Mouse (Mus musculus) liver, embryonic 13.5 days (tissue): Measurements from ENCODE around the gene Tnfrsf13c. TPM values are rescaled to one million over a fixed set of nuclear protein-coding genes. Genes with fewer than 3 reads are reported as not detected.
A peak's percentile ranks its signal among the peaks of the same experiment; 100 is the strongest.

Source experiments
- ATAC-seq: fragments of 200-750 bp; cut with Nextera tagmentation; 2 replicates; pipeline ENCODE4 v1.8.0; 2017; ENCODE audit warnings: low read depth, mild to moderate bottlenecking, moderate number of reproducible peaks, moderate library complexity
- DNase-seq: peaks from one replicate; pipeline ENCODE4 v3.0.0; 2022
- H3K27ac ChIP-seq: fragments of 300-500 bp; sonication (generic); 2 replicates; pipeline ENCODE4 v1.5.1; 2015; ENCODE audit warnings: moderate library complexity, mild to moderate bottlenecking, inconsistent platforms
- H3K27me3 ChIP-seq: fragments of 300-500 bp; sonication (generic); 2 replicates; pipeline ENCODE4 v1.6.1; 2015; ENCODE audit warnings: mild to moderate bottlenecking, inconsistent platforms
- H3K36me3 ChIP-seq: fragments of 300-500 bp; sonication (generic); 2 replicates; pipeline ENCODE4 v1.6.1; 2015; ENCODE audit warnings: mild to moderate bottlenecking, inconsistent platforms
- H3K4me1 ChIP-seq: fragments of 300-500 bp; sonication (generic); replicated peaks from 2 replicates; pipeline ENCODE4 v1.6.1; 2015; ENCODE audit warnings: inconsistent platforms
- H3K4me2 ChIP-seq: fragments of 300-500 bp; sonication (generic); 2 replicates; pipeline ENCODE4 v1.6.1; 2015; ENCODE audit warnings: inconsistent platforms, mild to moderate bottlenecking, moderate library complexity
- H3K4me3 ChIP-seq: fragments of 300-500 bp; sonication (generic); replicated peaks from 2 replicates; pipeline ENCODE4 v1.5.1; 2015; ENCODE audit warnings: mild to moderate bottlenecking, inconsistent platforms
- H3K9ac ChIP-seq: fragments of 300-500 bp; sonication (generic); 2 replicates; pipeline ENCODE4 v1.6.1; 2015; ENCODE audit warnings: mild to moderate bottlenecking, inconsistent platforms
- H3K9me3 ChIP-seq: fragments of 300-500 bp; sonication (generic); replicated peaks from 2 replicates; pipeline ENCODE4 v1.6.1; 2016; ENCODE audit warnings: inconsistent platforms
- WGBS: fragments of 180-500 bp; shearing (Covaris S2); methylation state at CpG from one replicate; pipeline ENCODE4 v1.1.7; 2015; ENCODE audit not compliant: insufficient replicate concordance; 5-methylcytosine and 5-hydroxymethylcytosine counted together
- microRNA counts: library from miRNA; unstranded; fragments of <30 nt; microRNA quantifications from one replicate; lab custom pipeline; 2016
- microRNA-seq: library from miRNA; unstranded; fragments of <30 nt; microRNA quantifications from one replicate; pipeline ENCODE4, GENCODE M21; 2016
- polyA plus RNA-seq: library from polyadenylated mRNA; unstranded; fragments of >200 nt; fragmentation: Nextera tagmentation; extraction: Ambion mirVana; gene quantifications from 2 replicates; pipeline ENCODE4 v1.2.1, GENCODE M21; 2015

Gene Tnfrsf13c
- polyA plus RNA-seq, 1 experiment from 2014 or later = 0.38 TPM

DNA sequence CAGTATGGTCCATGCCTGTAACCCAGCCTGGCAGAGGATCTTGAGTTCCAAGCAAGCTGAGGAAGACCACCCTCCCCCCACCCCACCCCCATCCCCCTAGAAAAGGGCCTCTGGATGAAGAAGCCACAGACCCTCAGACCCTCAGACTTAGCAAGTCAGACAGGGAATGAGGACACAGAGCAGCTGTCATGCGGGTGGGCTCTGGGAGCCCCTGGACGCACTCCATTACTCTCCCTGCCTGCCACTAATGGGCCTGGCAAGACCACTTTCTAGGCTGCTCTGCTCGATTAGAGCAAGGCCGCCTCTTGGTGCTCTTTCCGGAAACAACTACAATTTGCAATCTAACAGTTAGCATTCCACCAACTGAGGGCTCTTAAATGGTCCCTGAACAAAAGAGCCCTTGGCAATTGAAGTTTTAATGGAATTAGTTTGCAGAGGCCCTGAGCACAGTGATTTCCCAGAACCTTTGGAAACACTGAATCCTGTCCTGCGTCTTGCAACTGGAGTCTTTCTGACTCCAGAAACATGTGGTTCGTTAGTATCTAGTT, 46.4 kb downstream of the Tnfrsf13c start:
- H3K27me3 ChIP-seq = no peaks in the 10 kb centered on the region

DNA sequence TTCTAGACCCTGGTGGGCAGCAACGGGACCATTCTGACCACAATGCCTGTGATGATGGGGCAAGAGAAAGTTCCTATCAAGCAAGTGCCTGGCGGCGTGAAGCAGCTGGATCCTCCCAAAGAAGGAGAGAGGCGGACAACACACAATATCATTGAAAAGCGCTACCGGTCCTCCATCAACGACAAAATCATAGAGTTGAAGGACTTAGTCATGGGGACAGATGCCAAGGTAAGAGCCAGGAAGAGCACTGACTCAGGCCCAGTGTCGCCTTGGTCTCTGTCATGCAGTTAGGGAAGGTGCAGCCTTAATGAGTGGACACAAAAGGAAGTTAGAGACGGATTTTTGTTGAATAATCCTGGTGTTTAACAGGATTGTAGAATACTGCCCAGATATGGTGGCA, 49.1 kb downstream of the Tnfrsf13c start:
- H3K4me3 ChIP-seq = no peak overlapping the region

More for the DNA sequence above, 46.4 kb downstream of the Tnfrsf13c start:
- Histone ChIP-seq H3K9me3 (peaks cover 9% of the 10 kb centered on the region), H3K4me2 (no peak overlapping the region), H3K4me1 (peaks cover 8% of the 10 kb centered on the region), H3K9ac (no peak overlapping the region), H3K27ac (no peak overlapping the region), H3K4me3 (no peak overlapping the region), H3K36me3 (peaks cover 95% of the 10 kb centered on the region)
- DNase-seq (no peak), ATAC-seq (no peak)
- WGBS = 88% methylated on average over 7 of the region's 7 CpGs

DNA sequence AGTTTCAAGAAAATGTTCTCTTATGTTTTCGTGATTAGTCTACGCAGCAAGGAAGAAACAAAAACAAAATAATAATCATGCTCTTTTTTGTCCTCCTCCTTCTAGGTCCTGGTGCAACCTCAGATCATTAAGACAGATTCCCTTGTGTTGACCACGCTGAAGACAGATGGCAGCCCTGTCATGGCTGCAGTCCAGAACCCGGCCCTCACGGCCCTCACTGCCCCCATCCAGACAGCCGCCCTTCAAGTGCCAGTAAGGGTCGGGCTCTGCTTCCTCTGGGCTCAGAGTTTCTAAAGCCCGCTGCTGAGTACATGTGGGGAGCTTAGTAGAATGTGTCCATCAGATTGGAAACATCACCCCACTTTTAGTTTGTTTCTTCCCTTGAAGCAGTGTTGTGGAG, 51.5 kb downstream of the Tnfrsf13c start:
- Histone ChIP-seq H3K9ac (no peak overlapping the region), H3K9me3 (no peaks in the 10 kb centered on the region), H3K36me3 (peaks cover 76% of the 10 kb centered on the region), H3K4me2 (no peak overlapping the region), H3K4me3 (no peak overlapping the region), H3K27ac (no peak overlapping the region), H3K4me1 (peaks cover 17% of the 10 kb centered on the region), H3K27me3 (no peaks in the 10 kb centered on the region)
- ATAC-seq = no peak
- 82% methylated on average over 8 of the region's 8 CpGs for WGBS
- no peak for DNase-seq

More for the DNA sequence above, 49.1 kb downstream of the Tnfrsf13c start:
- H3K9ac ChIP-seq = no peak overlapping the region
- no peak overlapping the region for H3K27ac ChIP-seq
- H3K36me3 ChIP-seq = peaks cover 95% of the 10 kb centered on the region
- no peak for ATAC-seq
- DNase-seq = no peak
- no peaks in the 10 kb centered on the region for H3K4me1 ChIP-seq
- no peaks in the 10 kb centered on the region for H3K27me3 ChIP-seq
- no peaks in the 10 kb centered on the region for H3K9me3 ChIP-seq
- H3K4me2 ChIP-seq = no peak overlapping the region
- 90% methylated on average over 9 of the region's 9 CpGs for WGBS

MicroRNA genes within 50 kb of the gene (microRNA counts, 519-probe panel; counts per million panel counts)
- microRNA mmu-miR-33 (lab: Ali Mortazavi, UCI) = 3,035 counts per million, percentile 15 among the panel's probes with 10 or more counts

Small RNA genes lying within 50 kb of the gene (microRNA-seq; reads per million reads assigned to microRNA genes)
- gene Mir33 = 131 reads per million, percentile 53 among the genes with 10 or more reads in this experiment

Other genes starting within 250 kb of the Tnfrsf13c start
- not detected in 2 replicates for gene 1700029P11Rik, start 243.8 kb downstream of the Tnfrsf13c start, polyA plus RNA-seq
- gene Xrcc6, start 236.5 kb downstream of the Tnfrsf13c start, polyA plus RNA-seq = 77.5 and 87.7 TPM in 2 replicates
- 12.8 and 13.7 TPM in 2 replicates for gene Desi1, start 190.5 kb downstream of the Tnfrsf13c start, polyA plus RNA-seq
- 224 and 231 TPM in 2 replicates for gene Snu13, start 176.8 kb downstream of the Tnfrsf13c start, polyA plus RNA-seq
- not detected in 2 replicates for gene 4930407I10Rik, start 165.2 kb downstream of the Tnfrsf13c start, polyA plus RNA-seq
- not detected in 2 replicates for gene Mei1, start 154.4 kb downstream of the Tnfrsf13c start, polyA plus RNA-seq
- gene Ccdc134, start 96.4 kb downstream of the Tnfrsf13c start, polyA plus RNA-seq = 8.2 and 9.9 TPM in 2 replicates
- 64.2 and 70.2 TPM in 2 replicates for gene Srebf2, start 77.2 kb downstream of the Tnfrsf13c start, polyA plus RNA-seq
- gene Shisa8, start 11.6 kb downstream of the Tnfrsf13c start, polyA plus RNA-seq = 0.08 and 0.10 TPM in 2 replicates
- 41.7 and 45.6 TPM in 2 replicates for gene Cenpm, start 20.4 kb upstream of the Tnfrsf13c start, polyA plus RNA-seq
- gene 1500009C09Rik, start 28.0 kb upstream of the Tnfrsf13c start, polyA plus RNA-seq = not detected in 2 replicates
- gene Sept3, start 50.5 kb upstream of the Tnfrsf13c start, polyA plus RNA-seq = 0.36 and 0.84 TPM in 2 replicates
- gene Wbp2nl, start 74.6 kb upstream of the Tnfrsf13c start, polyA plus RNA-seq = 0.12 and 0.20 TPM in 2 replicates
- 34.3 and 35.7 TPM in 2 replicates for gene Naga, start 114.6 kb upstream of the Tnfrsf13c start, polyA plus RNA-seq
- gene Pheta2, start 114.6 kb upstream of the Tnfrsf13c start, polyA plus RNA-seq = 43.4 and 43.8 TPM in 2 replicates
- 202 and 208 TPM in 2 replicates for gene Smdt1, start 114.6 kb upstream of the Tnfrsf13c start, polyA plus RNA-seq
- 356 and 357 TPM in 2 replicates for gene Ndufa6, start 130.0 kb upstream of the Tnfrsf13c start, polyA plus RNA-seq
- gene Cyp2d22, start 155.9 kb upstream of the Tnfrsf13c start, polyA plus RNA-seq = 7.8 and 9.3 TPM in 2 replicates
- gene Cyp2d11, start 169.7 kb upstream of the Tnfrsf13c start, polyA plus RNA-seq = not detected in 2 replicates
- 18.9 and 19.6 TPM in 2 replicates for gene Cyp2d10, start 182.8 kb upstream of the Tnfrsf13c start, polyA plus RNA-seq
- gene Cyp2d9, start 209.1 kb upstream of the Tnfrsf13c start, polyA plus RNA-seq = 0.71 and 1.4 TPM in 2 replicates